Mouse (Mus musculus) large intestine, adult 2 months (tissue): ENCODE measurements around the gene Sept9. TPM values are rescaled to one million over a fixed set of nuclear protein-coding genes. Genes with fewer than 3 reads are reported as not detected.

ENCODE experiments used
- DNase-seq: peaks from one replicate; pipeline ENCODE4 v3.0.0-alpha.2; 2012; ENCODE audit warnings: low read depth, low spot score
- WGBS: fragments of 180-500 bp; shearing (Covaris S2); methylation state at CpG from one replicate; pipeline ENCODE4 v1.1.7; 2018; 5-methylcytosine and 5-hydroxymethylcytosine counted together
- polyA plus RNA-seq: library from polyadenylated mRNA; depleted of rRNA; stranded (reverse); fragments of >200 nt; gene quantifications from 2 replicates; pipeline ENCODE4 v1.2.3, GENCODE M21; 2012

The Sept9 gene
- polyA plus RNA-seq, 1 experiment: 37.3 TPM

DNA sequence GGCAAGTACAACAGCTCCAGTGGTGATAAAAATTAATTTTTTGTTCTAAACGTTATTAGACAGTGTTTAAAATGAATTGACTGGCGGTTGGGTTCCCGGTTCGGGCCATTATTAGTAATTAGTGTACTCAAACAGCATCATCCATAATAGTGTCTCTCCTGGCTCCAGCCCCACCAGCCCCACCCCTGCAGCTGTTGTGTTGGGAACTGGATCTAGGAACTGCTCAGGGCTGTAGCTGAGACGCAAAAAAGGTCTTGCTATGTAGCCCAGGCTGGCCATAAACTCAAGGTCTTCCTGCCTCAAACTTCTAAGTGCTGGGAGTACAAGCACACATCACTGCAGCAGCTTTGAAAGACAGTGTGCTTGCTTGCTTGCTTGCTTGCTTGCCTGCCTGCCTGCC, 180.3 kb downstream of the Sept9 start:
- DNase-seq: no peak
- 56% methylated on average over 5 of the region's 5 CpGs for WGBS

DNA sequence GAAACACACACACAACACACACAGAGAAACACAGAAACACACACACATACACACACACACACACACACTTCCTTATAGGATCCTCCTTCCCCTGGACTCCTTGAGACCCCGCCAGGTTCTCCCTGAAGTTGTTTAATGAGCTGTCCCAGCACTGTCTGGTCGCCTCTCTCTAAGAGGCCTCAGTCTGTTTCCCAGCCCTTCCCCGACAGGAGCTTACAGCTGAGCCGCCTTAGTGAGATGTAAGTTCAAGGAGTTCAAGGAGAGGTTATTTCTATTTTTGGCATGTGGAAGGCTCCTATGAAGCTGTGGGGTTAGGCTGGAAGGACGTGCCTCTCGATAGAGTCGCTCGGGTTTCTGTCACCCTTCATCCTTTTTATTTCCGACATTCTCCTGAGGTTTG, 184.8 kb downstream of the Sept9 start:
- 19% methylated on average over 9 of the region's 9 CpGs for WGBS
- no peak for DNase-seq

DNA sequence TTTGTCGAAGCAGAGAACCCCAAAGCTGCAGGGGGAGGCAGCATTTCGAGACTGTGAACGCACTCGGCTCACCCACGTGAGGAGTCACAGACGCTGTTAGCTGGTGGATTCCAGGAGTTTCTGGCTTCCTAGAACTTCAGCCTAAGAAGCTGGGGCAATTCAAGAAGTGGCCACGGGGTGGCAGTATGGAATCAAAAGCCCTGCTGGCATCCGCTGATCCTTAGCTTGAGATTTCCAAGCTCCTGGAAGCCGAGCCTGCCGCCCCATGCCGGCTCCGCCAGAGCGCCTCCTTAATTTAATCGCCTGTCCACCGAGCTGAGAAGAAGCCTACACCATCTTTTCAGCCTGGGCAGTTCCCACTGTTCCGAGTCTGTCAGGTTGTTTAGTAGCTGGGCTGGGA, 185.4 kb downstream of the Sept9 start:
- DNase-seq: peak; percentile 59
- WGBS: under 1% methylated on average over 16 of the region's 16 CpGs

DNA sequence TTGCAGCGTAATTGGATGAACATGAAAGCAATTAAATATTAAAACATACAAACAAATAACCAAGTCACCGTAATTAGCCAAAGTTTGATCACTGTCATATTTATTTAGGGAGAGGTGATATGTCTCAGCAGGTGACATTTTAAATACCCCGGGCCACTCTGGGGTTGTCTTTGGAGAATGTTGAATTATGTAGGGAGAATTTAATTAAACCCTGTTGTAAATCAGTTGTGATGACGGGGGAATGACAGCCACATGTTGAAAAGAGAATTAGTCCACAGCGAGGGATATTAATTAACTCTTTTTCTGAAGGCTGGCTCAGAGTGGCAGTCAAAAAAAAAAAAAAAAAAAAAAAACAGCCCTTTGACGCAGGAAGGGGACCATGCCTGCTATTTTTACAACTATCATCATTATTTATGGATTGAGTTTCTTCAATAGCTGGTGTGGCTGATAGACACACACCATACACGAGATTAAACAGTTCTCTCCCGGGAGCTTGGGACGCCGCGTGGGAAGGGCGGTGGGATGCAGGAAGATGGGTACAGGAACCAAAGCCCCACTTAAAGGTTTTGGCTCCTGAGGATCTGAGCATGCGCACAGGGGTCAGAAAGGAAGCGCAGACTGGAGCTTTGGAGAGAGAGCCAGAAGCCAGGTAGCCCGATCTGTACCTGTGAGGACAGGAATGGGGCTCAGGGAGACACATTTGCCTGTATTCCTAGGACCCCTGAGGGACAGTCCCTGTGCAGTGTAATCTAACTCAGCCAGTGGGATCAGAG, 186.1 kb downstream of the Sept9 start:
- 53% methylated on average over 15 of the region's 15 CpGs for whole genome bisulfite sequencing
- DNase-seq: no peak

DNA sequence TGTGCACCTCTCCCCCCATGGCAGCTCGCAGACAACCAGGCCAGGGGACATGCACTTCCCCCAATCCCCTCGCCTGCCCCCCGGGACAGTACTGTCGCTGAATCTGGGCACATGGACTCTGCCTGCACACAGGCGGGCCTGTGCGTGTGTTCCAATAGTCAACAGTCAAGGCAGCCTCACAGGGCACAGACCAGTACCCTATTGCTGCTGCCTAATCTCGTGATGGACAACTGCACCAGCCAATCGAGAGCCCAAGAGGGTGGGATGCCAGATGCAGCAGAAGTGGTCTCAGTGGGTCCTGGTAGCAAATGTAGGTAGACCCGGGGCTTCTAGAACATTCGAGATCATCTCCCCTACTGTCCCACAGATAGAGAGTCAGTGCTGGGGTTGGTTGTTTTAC, 187.8 kb downstream of the Sept9 start:
- 67% methylated on average over 10 of the region's 10 CpGs for WGBS
- no peak for DNase-seq

DNA sequence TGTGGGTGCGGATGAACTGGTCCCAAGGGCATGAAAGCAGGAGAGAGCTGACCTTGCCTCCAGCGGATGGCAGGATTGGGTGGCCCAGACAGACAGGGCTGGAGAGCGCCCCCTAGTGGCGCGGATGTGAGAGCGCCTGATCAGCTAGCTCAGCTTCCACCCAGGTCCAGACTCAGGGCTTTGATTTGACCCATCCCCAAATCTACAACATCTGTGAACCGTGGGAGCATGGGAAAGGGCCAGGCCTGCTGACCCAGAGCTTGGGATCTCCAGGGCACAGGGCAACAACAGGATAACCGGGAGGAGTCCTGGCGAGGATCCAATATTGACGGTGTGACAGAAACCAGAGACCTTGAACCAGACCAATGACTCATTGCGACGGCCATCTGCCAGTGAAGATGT, 190.5 kb downstream of the Sept9 start:
- peak; percentile 50 for DNase-seq
- 14% methylated on average over 12 of the region's 12 CpGs for WGBS

DNA sequence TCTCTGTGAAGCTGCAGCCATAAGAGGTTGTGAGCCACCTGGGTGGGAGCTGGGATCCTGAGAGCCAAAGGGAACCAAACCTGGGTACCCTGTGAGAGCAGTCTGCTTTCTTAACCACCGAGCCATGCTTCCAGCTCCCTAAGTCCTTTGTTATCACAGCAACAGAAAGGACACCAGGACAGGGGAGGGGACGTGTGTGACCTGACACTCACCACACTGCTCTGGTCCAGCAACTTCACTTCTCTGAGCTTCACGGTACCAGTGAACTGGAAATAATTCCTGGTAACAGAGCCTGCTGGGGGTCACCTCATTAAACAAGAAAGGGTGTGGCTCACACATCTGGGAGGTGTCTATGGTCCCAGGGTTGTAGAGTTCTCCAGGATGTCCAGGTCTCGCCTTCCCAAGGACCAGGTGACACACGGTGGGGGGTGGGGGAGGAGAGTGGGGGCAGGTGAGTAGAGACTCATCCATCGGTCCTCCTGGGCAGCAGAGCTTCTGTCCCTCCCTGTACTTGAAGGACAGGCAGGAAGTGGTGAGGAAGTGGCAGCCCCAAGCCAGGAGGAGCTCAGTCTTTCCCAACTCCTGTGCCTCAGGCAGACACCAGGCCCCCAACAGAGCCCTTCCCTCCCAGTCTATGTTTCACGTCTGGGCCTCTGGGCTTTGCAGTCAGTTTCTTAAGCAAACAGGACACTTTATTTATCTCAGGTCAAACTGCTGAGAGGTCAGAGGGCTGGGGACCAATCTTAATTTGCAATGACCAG, 191.5 kb downstream of the Sept9 start:
- DNase-seq: no peak
- WGBS: 30% methylated on average over 7 of the region's 7 CpGs

DNA sequence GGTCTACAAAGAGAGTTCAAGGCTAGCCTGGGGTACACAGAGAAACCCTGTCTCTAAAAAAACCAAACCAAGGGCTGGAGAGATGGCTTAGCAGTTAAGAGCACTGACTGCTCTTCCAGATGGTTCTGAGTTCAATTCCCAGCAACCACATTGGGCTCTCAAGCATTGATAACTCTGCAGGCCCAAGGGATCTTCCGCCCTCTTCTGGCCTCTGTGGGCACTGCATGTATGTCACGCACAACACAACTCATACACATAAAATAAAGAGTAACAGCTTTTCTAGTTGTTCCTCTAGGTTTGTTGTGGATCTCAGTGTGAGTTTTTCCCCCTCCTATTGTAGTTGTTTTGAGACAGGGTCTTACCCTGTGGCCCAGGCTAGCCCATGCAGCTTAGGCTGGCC, 192.8 kb downstream of the Sept9 start:
- 85% methylated on average over 2 of the region's 2 CpGs for WGBS
- no peak for DNase-seq

DNA sequence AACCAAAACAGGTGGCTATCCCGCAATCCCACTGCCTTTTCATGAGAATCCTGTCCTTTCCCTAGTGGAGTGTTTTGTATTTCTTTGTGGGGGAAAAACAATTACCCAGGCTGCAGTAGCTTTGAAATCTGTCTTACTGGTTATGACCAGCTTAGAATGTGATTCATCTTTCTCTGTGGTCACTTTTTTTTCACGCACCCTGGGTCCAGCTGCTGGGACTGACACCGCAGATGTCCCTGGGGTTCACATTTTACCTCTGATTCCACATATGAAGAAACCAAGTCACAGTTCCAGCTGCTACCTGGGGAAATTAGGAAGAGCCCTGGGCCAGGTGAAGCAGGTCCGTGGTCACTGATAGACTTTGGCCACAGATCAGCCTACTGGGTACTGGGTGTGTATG, 194.3 kb downstream of the Sept9 start:
- 72% methylated on average over 4 of the region's 4 CpGs for WGBS
- DNase-seq: no peak

DNA sequence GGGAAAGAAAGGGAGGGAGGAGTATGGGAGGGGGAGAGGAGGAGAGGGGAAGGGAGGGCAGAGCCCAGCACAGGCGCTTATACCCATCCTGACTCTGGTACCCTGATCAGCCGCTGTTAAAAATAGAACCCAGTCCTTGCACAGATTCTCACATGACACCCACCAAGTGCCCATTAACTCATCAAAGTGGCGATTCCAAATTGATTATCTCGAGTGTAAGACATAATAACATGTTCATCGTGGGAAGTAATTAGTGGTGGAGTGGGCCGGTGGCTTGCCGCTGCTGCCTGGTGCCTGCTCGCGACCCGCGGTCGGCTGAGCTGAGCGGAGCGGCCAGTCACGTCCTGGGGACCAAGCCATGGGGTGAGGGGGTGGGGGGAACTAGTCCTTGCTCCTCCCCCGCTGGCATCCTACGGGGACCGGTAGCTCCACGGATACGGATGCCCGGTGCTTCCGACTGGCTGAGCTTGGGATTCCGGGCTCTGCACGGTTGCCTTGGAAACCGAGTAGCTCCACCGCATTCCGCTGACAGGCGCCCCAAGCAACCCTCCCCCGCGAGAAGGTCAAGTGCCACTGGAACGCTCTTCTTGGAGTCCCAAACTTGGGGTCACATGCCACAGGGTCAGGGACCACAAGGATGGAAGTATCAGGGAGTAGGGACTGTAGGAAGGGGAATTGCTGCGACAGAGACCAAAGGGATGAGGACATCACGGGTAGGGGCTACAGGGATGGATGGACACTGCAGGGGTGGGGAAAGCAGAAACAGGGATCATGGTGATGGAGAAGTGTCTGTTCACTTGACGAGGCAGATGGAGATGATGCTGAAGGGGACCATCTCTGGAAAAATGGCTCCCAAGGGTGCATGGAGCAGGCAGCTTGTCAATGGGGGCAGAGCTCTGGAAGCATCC, 195.0 kb downstream of the Sept9 start:
- no peak for DNase-seq
- 5% methylated on average over 34 of the region's 34 CpGs for WGBS

DNA sequence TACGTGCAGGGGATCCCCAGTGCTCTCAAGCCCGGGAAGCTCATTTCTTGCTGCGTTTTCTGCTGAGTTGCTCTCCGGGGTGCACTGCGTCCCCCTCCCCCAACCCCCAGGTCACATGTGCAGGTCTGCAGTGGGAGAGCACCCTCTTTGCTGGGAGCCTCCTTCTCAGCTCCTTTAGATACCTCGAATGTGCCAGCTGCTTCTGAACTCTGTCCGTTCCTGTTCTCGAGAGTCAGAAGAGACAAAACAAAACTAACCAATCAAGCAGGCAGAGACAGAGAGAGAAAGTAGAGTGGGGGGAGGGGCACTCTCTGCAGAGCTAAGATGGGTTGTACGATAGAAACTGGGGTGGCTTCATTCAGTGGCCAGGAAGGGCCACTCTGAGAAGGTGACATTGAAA, 195.8 kb downstream of the Sept9 start:
- 8% methylated on average over 9 of the region's 9 CpGs for WGBS
- DNase-seq: no peak

DNA sequence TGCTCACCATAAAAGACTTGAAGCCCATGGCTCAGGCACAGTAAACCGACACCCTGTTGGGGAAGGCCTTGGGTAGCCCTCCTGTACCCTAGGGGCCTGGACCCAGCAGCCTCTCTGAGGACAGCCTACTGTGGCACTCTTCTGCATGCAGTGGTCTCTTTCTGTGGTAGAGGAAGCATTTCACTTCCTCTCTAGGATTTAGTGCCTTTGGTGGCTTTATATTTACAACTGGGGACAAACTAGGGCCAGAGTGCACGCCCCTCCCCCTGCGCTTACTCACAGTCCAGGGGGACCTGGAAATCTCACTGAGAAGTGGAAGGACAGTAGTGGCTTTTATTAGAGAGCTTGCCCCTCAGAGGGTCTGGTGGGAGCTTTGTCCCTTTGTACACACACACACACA, 197.5 kb downstream of the Sept9 start:
- WGBS: 58% methylated on average over 3 of the region's 3 CpGs
- DNase-seq: no peak

DNA sequence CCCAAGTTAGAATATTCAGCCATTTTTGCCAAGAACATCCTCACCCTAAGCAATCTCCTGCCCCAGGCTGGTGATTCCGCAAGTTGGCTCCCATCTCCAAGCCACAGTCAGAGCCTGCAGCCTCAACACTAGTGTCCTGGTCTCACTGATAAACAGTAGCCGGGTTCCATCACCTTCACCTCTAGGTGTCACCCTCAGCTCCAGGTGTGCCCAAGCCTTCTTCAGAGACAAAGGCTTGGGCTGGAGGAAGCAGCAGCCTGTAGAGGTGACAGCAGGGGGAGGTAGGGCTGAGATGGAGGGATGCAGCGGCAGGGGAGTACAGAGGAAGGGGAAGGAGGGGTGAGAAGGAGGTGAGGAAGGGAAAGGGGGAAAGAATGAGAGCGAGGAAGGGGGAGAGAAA, 198.3 kb downstream of the Sept9 start:
- DNase-seq: no peak
- WGBS: 33% methylated on average over 4 of the region's 4 CpGs

DNA sequence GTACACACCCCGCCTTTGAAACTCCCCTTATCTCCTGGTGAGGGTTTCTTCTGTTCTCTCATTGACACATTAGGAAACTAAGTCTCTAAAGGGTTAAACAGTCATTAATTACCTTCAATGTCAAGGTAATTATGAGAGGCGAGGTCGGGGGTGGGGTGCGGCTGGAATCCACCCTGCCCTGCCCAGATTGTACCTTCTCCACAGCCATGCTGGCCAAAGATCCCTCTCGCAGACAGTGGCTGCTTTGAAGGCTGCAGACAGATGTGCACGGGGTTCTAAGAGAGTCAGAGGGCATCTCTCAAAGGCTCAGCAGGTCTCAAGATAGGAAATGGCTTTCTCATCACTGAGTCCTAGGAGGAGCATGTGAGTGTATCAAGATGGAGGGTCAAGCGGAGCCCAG, 198.7 kb downstream of the Sept9 start:
- WGBS: 29% methylated on average over 7 of the region's 7 CpGs
- DNase-seq: no peak

DNA sequence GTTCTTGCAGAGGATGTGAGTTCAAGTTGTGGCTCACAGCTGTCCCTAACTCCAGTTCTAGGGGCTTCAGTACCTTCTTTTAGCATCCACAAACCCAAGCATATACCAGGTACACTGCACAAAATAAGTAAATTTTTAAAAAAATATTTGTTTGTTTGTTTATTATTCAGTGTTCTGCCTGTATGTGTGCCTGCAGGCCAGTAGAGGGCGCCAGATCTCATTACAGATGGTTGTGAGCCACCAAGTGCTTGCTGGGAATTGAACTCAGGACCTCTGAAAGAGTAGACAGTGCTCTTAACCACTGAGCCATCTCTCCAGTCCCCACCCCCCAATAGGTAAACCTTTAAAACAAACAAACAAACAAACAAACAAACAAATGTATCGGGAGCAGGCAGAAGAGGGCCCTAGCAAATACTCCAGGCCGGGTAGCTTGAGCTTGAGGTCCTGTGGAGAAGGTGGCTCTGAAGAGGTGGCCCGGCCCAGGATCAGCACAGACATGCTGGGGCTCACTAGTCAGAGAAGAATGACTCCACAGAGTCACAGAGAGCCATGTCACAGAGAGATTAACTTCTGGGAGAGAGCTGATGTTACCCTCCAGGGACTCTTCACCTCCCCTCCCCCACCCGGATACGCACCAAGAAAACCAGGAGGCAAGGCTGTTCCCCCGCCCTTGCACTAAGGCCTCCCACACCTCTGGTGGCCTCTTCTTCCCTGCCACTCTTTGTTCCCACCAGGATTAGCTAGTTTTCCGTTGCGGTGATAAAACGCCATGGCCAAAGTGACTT, 202.3 kb downstream of the Sept9 start:
- 89% methylated on average over 10 of the region's 10 CpGs for WGBS
- no peak for DNase-seq

DNA sequence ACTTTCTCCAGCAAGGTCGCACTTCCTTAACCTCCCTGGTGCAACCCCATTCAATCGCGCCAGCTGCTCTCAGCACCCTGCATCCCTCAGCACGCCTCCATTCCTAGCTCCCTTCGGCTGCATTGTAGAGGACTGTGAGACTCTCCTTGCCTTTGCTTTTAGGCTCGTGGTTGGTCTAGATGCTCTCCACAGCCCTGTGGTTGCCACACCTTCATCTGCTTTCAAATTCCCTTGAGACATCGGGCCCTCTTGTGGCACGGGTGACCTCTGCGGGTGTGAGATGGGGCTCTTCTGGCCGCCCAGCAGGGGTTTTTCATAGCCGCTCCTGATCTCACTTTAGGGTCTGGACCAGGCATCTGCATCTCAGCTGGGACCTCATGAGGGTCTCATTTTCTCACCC, 203.1 kb downstream of the Sept9 start:
- WGBS: 60% methylated on average over 11 of the region's 11 CpGs

DNA sequence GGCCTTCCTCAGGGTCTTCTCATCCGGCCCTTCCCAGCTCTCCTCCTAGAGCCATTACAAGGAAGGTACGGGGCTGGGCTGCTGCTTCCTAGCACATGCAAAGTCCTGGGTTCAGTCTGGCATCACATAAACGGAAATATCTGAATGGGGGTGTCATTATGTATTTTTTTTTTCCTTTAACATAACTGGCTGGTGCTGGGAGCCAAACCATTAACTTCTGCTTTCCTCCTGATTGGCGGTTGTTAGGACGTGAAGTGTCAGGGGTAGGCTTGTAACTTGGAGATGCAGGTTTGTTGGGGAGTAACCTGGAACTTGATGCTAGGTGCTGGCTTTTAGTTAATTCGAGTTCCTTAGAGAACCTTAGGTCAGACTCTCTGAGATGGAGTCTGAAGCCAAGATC, 203.6 kb downstream of the Sept9 start:
- 73% methylated on average over 6 of the region's 6 CpGs for WGBS
- no peak for DNase-seq

More for the DNA sequence above, 203.1 kb downstream of the Sept9 start:
- DNase-seq: no peak

DNA sequence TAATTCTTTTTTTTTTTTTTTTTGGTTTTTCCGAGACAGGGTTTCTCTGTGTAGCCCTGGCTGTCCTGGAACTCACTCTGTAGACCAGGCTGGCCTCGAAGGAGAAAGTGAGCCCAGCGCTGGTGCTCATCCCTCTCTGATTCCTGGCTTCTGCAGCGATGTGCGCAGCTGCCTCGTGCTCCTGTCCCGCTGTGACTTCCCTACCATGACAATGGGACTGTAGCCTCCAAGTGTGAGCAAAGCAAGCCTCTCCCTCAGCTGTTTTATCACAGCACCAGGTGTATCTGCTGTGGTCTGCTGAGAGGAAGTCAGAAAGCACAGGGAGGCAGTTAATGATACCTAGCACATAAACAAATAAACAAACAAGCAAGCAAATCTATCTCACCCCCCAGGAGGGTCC, 204.3 kb downstream of the Sept9 start:
- 54% methylated on average over 7 of the region's 7 CpGs for WGBS
- DNase-seq: no peak

DNA sequence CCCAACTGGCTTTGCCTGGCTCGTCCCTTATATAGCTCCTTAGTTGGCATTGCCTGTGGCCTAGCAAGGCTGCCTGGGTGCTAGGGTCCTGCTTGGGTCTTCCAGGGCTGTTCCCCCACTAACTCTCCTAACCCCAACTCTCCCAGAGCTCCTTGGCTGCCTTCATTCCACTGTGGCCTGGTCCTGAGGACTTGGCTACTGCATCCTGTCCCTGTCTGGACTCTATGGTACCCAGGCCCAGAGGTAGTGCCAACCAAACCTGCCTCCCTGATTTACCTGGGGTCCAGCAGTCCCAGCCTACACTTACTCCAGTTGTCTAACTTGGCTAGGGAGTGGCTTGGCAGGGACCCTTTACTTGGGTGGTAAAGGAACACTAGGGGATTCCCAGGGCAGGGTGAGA, 207.2 kb downstream of the Sept9 start:
- WGBS: 81% methylated on average over 1 of the region's 1 CpGs
- DNase-seq: no peak

DNA sequence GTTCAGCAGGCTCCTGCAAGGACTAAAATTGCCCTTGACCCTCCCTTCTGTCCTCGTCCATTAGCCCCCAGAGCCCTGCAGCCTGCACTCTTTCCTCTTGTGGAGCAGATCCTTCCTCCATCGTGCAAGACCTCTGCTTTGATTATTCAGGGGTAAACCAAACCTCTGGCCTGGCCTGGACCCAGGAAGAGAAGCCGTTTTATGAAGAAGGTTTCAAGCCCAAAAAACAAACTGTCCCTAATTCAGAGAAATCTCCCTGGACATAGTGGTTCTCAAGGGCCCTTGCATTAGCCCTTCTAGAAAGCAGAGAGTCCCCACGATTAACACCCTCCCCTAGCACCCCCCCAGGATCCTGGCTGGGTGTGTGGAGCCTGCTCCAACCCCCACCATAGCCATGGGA, 207.7 kb downstream of the Sept9 start:
- 29% methylated on average over 4 of the region's 4 CpGs for WGBS
- DNase-seq: no peak
